24 mouse cellular contexts compared by ENCODE assay signal in genomic region chr11:53550714-53551113, GRCm38 (mm10).
"Had no signal": no experiment of that assay in that cellular context is flagged by ENCODE, and none has a peak within 500 bp of the region (broad histone marks: within the 10 kb centered on the region; RNA-seq: fewer than 3 reads in every experiment).

No protein-coding gene starts in this region.

- H3K27me3 ChIP-seq: heart, embryonic 12.5 days; hindbrain, embryonic 12.5 days; hindbrain, embryonic 15.5 days; intestine, embryonic 15.5 days; limb, embryonic 13.5 days; limb, embryonic 15.5 days; liver, embryonic 12.5 days had no signal

- H3K27ac ChIP-seq: gastrocnemius, adult 2 months; heart, embryonic 10.5 days; hindbrain, embryonic 10.5 days; hindbrain, embryonic 12.5 days; hindbrain, embryonic 15.5 days; intestine, embryonic 15.5 days; limb, embryonic 13.5 days; limb, embryonic 15.5 days; liver, embryonic 12.5 days; liver, embryonic 14.5 days had no signal

- H3K4me2 ChIP-seq: heart, embryonic 12.5 days; hindbrain, embryonic 12.5 days; hindbrain, embryonic 15.5 days; intestine, embryonic 15.5 days; limb, embryonic 13.5 days; limb, embryonic 15.5 days; liver, embryonic 12.5 days had no signal

- H3K4me1 ChIP-seq: hindbrain, embryonic 15.5 days had no signal

- DNase-seq: gastrocnemius, adult 2 months; gastrocnemius, postnatal 10 days; gastrocnemius, postnatal 25 days; heart, adult 18-20 months; heart, postnatal 10 days; heart, postnatal 4 days; kidney, adult 18-20 months; kidney, adult 8-10 months; kidney, postnatal 14 days; kidney, postnatal 36 days; layer of hippocampus, postnatal 36 days; left cerebral cortex, postnatal 4 days had no signal

- H3K9ac ChIP-seq: heart, embryonic 12.5 days; hindbrain, embryonic 12.5 days; hindbrain, embryonic 15.5 days; intestine, embryonic 15.5 days; limb, embryonic 13.5 days; limb, embryonic 15.5 days; liver, embryonic 12.5 days; liver, embryonic 14.5 days had no signal

- H3K9me3 ChIP-seq: hindbrain, embryonic 15.5 days; intestine, embryonic 15.5 days; limb, embryonic 13.5 days; limb, embryonic 15.5 days had no signal

- ATAC-seq: inflammation-experienced regulatory T-cells, adult 6 months; intestine, embryonic 15.5 days; intestine, postnatal 0 days; liver, embryonic 12.5 days had no signal

- H3K36me3 ChIP-seq: heart, embryonic 10.5 days; heart, embryonic 12.5 days; hindbrain, embryonic 10.5 days; hindbrain, embryonic 12.5 days; hindbrain, embryonic 15.5 days; intestine, embryonic 15.5 days; limb, embryonic 13.5 days; limb, embryonic 15.5 days; liver, embryonic 12.5 days had no signal

- H3K4me3 ChIP-seq: gastrocnemius, adult 2 months; heart, embryonic 10.5 days; heart, embryonic 12.5 days; hindbrain, embryonic 10.5 days; hindbrain, embryonic 12.5 days; hindbrain, embryonic 15.5 days; intestine, embryonic 15.5 days; limb, embryonic 13.5 days; limb, embryonic 15.5 days; liver, embryonic 12.5 days had no signal
